Mouse (Mus musculus): ENCODE data around the gene Ube4a. TPM values are rescaled to one million over a fixed set of nuclear protein-coding genes. Genes with fewer than 3 reads are reported as not detected.

Gene Ube4a
- polyA plus RNA-seq, 1 experiment = 26.1 TPM

- H3K4me3 ChIP-seq (ENCODE audit: insufficient read depth, low read length) = peak overlapping the region; percentile 51
- TF ChIP-seq POLR2A (IDR thresholded peaks at IDR 0.05; ENCODE audit: extremely low read depth, insufficient read depth, low read length) (no peak), CTCF (IDR thresholded peaks at IDR 0.05; ENCODE audit: extremely low read depth, insufficient read depth, low read length) (no peak)
- 0 out of 2 replicates have a peak overlapping the region, but pooled peaks have one; percentile 12 for H3K27ac ChIP-seq (ENCODE audit: insufficient read depth, low read length)
- H3K4me1 ChIP-seq (ENCODE audit: control insufficient read depth, insufficient read depth, low read length) = no peaks in the 10 kb centered on the region
These were observed 550 bp upstream of the Ube4a start for GRCm38 (mm10) chr9:44965833-44966466.

- Histone ChIP-seq H3K4me1 (ENCODE audit: control insufficient read depth, insufficient read depth, low read length) (no peaks in the 10 kb centered on the region), H3K4me3 (ENCODE audit: insufficient read depth, low read length) (no peak overlapping the region), H3K27ac (ENCODE audit: insufficient read depth, low read length) (no peak overlapping the region)
- TF ChIP-seq POLR2A (IDR thresholded peaks at IDR 0.05; ENCODE audit: extremely low read depth, insufficient read depth, low read length) = no peak
- TF ChIP-seq CTCF (IDR thresholded peaks at IDR 0.05; ENCODE audit: extremely low read depth, insufficient read depth, low read length) = no peak
These were observed 11.0 kb downstream of the Ube4a start for GRCm38 (mm10) chr9:44954432-44954831.

GRCm38 (mm10) chr9:44947836-44948235 is 17.6 kb downstream of the Ube4a start:
- no peak overlapping the region for H3K27ac ChIP-seq (ENCODE audit: insufficient read depth, low read length)
- TF ChIP-seq POLR2A (IDR thresholded peaks at IDR 0.05; ENCODE audit: extremely low read depth, insufficient read depth, low read length) = no peak
- no peak for TF ChIP-seq CTCF (IDR thresholded peaks at IDR 0.05; ENCODE audit: extremely low read depth, insufficient read depth, low read length)
- H3K4me3 ChIP-seq (ENCODE audit: insufficient read depth, low read length) = no peak overlapping the region
- no peaks in the 10 kb centered on the region for H3K4me1 ChIP-seq (ENCODE audit: control insufficient read depth, insufficient read depth, low read length)

GRCm38 (mm10) chr9:44946185-44946695 is 19.2 kb downstream of the Ube4a start:
- no peaks in the 10 kb centered on the region for H3K4me1 ChIP-seq (ENCODE audit: control insufficient read depth, insufficient read depth, low read length)
- H3K4me3 ChIP-seq (ENCODE audit: insufficient read depth, low read length) = no peak overlapping the region
- no peak for TF ChIP-seq POLR2A (IDR thresholded peaks at IDR 0.05; ENCODE audit: extremely low read depth, insufficient read depth, low read length)
- no peak for TF ChIP-seq CTCF (IDR thresholded peaks at IDR 0.05; ENCODE audit: extremely low read depth, insufficient read depth, low read length)

GRCm38 (mm10) chr9:44942421-44942820 is 23.0 kb downstream of the Ube4a start:
- Histone ChIP-seq H3K4me3 (ENCODE audit: insufficient read depth, low read length) (no peak overlapping the region), H3K4me1 (ENCODE audit: control insufficient read depth, insufficient read depth, low read length) (no peaks in the 10 kb centered on the region), H3K27ac (ENCODE audit: insufficient read depth, low read length) (no peak overlapping the region)
- TF ChIP-seq CTCF (IDR thresholded peaks at IDR 0.05; ENCODE audit: extremely low read depth, insufficient read depth, low read length) (no peak), POLR2A (IDR thresholded peaks at IDR 0.05; ENCODE audit: extremely low read depth, insufficient read depth, low read length) (no peak)

More at GRCm38 (mm10) chr9:44946185-44946695, 19.2 kb downstream of the Ube4a start:
- H3K27ac ChIP-seq (ENCODE audit: insufficient read depth, low read length) = no peak overlapping the region

- H3K4me3 ChIP-seq (ENCODE audit: insufficient read depth, low read length) = no peak overlapping the region
- TF ChIP-seq POLR2A (IDR thresholded peaks at IDR 0.05; ENCODE audit: extremely low read depth, insufficient read depth, low read length) = no peak
- no peak for TF ChIP-seq CTCF (IDR thresholded peaks at IDR 0.05; ENCODE audit: extremely low read depth, insufficient read depth, low read length)
- no peak overlapping the region for H3K27ac ChIP-seq (ENCODE audit: insufficient read depth, low read length)
- no peaks in the 10 kb centered on the region for H3K4me1 ChIP-seq (ENCODE audit: control insufficient read depth, insufficient read depth, low read length)
These were observed 23.6 kb downstream of the Ube4a start for GRCm38 (mm10) chr9:44941756-44942155.

- peak overlapping the region; percentile 99; the same call in 1 of the 2 replicates for H3K4me3 ChIP-seq (ENCODE audit: insufficient read depth, low read length)
- no peaks in the 10 kb centered on the region for H3K4me1 ChIP-seq (ENCODE audit: control insufficient read depth, insufficient read depth, low read length)
- H3K27ac ChIP-seq (ENCODE audit: insufficient read depth, low read length) = no peak overlapping the region
- no peak for TF ChIP-seq POLR2A (IDR thresholded peaks at IDR 0.05; ENCODE audit: extremely low read depth, insufficient read depth, low read length)
- no peak for TF ChIP-seq CTCF (IDR thresholded peaks at IDR 0.05; ENCODE audit: extremely low read depth, insufficient read depth, low read length)
These were observed 43.9 kb downstream of the Ube4a start for GRCm38 (mm10) chr9:44921543-44921942.

- 0 out of 2 replicates have a peak, but pooled peaks have one; percentile 4 for TF ChIP-seq POLR2A (IDR thresholded peaks at IDR 0.05; ENCODE audit: extremely low read depth, insufficient read depth, low read length)
- no peak for TF ChIP-seq CTCF (IDR thresholded peaks at IDR 0.05; ENCODE audit: extremely low read depth, insufficient read depth, low read length)
- Histone ChIP-seq H3K4me3 (ENCODE audit: insufficient read depth, low read length) (peak overlapping the region; percentile 99), H3K4me1 (ENCODE audit: control insufficient read depth, insufficient read depth, low read length) (no peaks in the 10 kb centered on the region), H3K27ac (ENCODE audit: insufficient read depth, low read length) (peak overlapping the region; percentile 95)
These were observed 44.3 kb downstream of the Ube4a start for GRCm38 (mm10) chr9:44921123-44921468.

- H3K4me1 ChIP-seq (ENCODE audit: control insufficient read depth, insufficient read depth, low read length) = no peaks in the 10 kb centered on the region
- peak within 1 kb of the TSS; percentile 95 for H3K27ac ChIP-seq (ENCODE audit: insufficient read depth, low read length)
- peak within 1 kb of the TSS; percentile 99 for H3K4me3 ChIP-seq (ENCODE audit: insufficient read depth, low read length)
- TF ChIP-seq CTCF (IDR thresholded peaks at IDR 0.05; ENCODE audit: extremely low read depth, insufficient read depth, low read length) (no peak), POLR2A (IDR thresholded peaks at IDR 0.05; ENCODE audit: extremely low read depth, insufficient read depth, low read length) (peak; percentile 60; the same call in 1 of the 2 replicates)
These were observed 44.9 kb downstream of the Ube4a start, which contains the start of gene Atp5l for GRCm38 (mm10) chr9:44920374-44921122. Gene Atp5l (minus strand): TSS chr9:44920742.
